Mouse (Mus musculus) stomach, postnatal 0 days (tissue): Measurements from ENCODE around the gene Stk35.

Source experiments
- CTCF ChIP-seq: IDR thresholded peaks from 2 replicates; pipeline ENCODE4 v1.5.1; 2016; ENCODE audit warnings: antibody characterized with exemption, low read depth, mild to moderate bottlenecking, moderate library complexity
- EP300 ChIP-seq: optimal IDR thresholded peaks from 2 replicates; pipeline ENCODE3; 2016; ENCODE audit warnings: antibody characterized with exemption

- no peak for TF ChIP-seq CTCF
- TF ChIP-seq EP300 = no peak
Measured at GRCm38 (mm10) chr2:129871246-129871645, 70.9 kb downstream of the Stk35 start.
